Mouse (Mus musculus): ENCODE results near the gene Bmp8b. TPM values are rescaled to one million over a fixed set of nuclear protein-coding genes. Genes with fewer than 3 reads are reported as not detected.
"Not testable (repeated sequence)": the region's sequence is repeated elsewhere in the genome, so short reads cannot be mapped to it uniquely, and the experiment has no call there.

Bmp8b gene
- total RNA-seq, 2 experiments from 2014 or later = 0.26 to 0.54 TPM

GRCm38 (mm10) chr4:123160571-123160970, 55.6 kb downstream of the Bmp8b start:
- intact Hi-C loops (cut with DNase I) = no loop called here
- DNase-seq (ENCODE audit: extremely low spot score in 1 of 2, low spot score in 2 of 2) = no peak

- DNase-seq (ENCODE audit: extremely low spot score in 1 of 2, low spot score in 2 of 2); intact Hi-C loops (cut with DNase I): not testable (repeated sequence)
Observed at GRCm38 (mm10) chr4:123161251-123161650, 56.3 kb downstream of the Bmp8b start.

GRCm38 (mm10) chr4:123162305-123162917, 57.4 kb downstream of the Bmp8b start:
- no peak for DNase-seq (ENCODE audit: extremely low spot score in 1 of 2, low spot score in 2 of 2)
- intact Hi-C loops (cut with DNase I) = no loop called here

GRCm38 (mm10) chr4:123164157-123164556, 59.2 kb downstream of the Bmp8b start:
- no peak for DNase-seq (ENCODE audit: extremely low spot score in 1 of 2, low spot score in 2 of 2)
- intact Hi-C loops (cut with DNase I) = no loop called here

- DNase-seq (ENCODE audit: extremely low spot score in 1 of 2, low spot score in 2 of 2) = no peak
- intact Hi-C loops (cut with DNase I) = no loop called here
Observed at GRCm38 (mm10) chr4:123171811-123172210, 66.8 kb downstream of the Bmp8b start.

Other genes with a start within 250 kb of the Bmp8b start
- gene Cap1, start 219.1 kb upstream of the Bmp8b start, total RNA-seq (2021) = 100 to 1,000 TPM; 203 to 204 TPM
- gene Mfsd2a, start 144.0 kb upstream of the Bmp8b start, total RNA-seq (2021) = 10 to 100 TPM; 47.0 to 58.6 TPM
- 10 to 100 TPM; 35.0 to 39.2 TPM for gene Mycl, start 109.5 kb upstream of the Bmp8b start, total RNA-seq (2021)
- gene Trit1, start 88.6 kb upstream of the Bmp8b start, total RNA-seq (2021) = 10 to 100 TPM; 21.4 to 26.6 TPM
- under 1 TPM in 1 of 2 experiments, not detected in 1; 0.53 TPM for gene Oxct2b, start 11.1 kb downstream of the Bmp8b start, total RNA-seq (2021)
- gene Ppie, start 34.8 kb downstream of the Bmp8b start, total RNA-seq (2021) = 10 to 100 TPM; 18.8 to 22.7 TPM
- 100 to 1,000 TPM; 234 to 238 TPM for gene Hpcal4, start 78.1 kb downstream of the Bmp8b start, total RNA-seq (2021)
- gene Nt5c1a, start 96.3 kb downstream of the Bmp8b start, total RNA-seq (2021) = 1 to 10 TPM; 8.2 to 8.6 TPM
- 1 to 10 TPM; 6.6 to 7.2 TPM for gene Heyl, start 128.4 kb downstream of the Bmp8b start, total RNA-seq (2021)
- gene Pabpc4, start 157.2 kb downstream of the Bmp8b start, total RNA-seq (2021) = 10 to 100 TPM; 42.4 to 47.5 TPM
- gene Oxct2a, start 218.5 kb downstream of the Bmp8b start, total RNA-seq (2021) = not detected
- under 1 TPM in 1 of 2 experiments, not detected in 1; 0.13 TPM for gene Bmp8a, start 238.1 kb downstream of the Bmp8b start, total RNA-seq (2021)